Mouse (Mus musculus) adrenal gland, postnatal 10 days (tissue): ENCODE measurements around the gene Trak2. TPM values are rescaled to one million over a fixed set of nuclear protein-coding genes. Genes with fewer than 3 reads are reported as not detected.
"Not testable (repeated sequence)": the region's sequence is repeated elsewhere in the genome, so short reads cannot be mapped to it uniquely, and the experiment has no call there.

ENCODE experiments used
- DNase-seq: peaks from one replicate; pipeline ENCODE4 v3.0.0; 2021; ENCODE audit warnings: mixed read lengths
- long read RNA-seq, 2 experiments: library from polyadenylated mRNA; stranded (forward); transcript quantifications; one replicate each; pipeline ENCODE4 v2.0.0; 2021
- total RNA-seq, 2 experiments: library from RNA; stranded (reverse); gene quantifications; 2 replicates each; pipeline ENCODE4 v1.2.3; 2021

Gene Trak2
- total RNA-seq: 10 to 100 TPM; 38.9 to 54.9 TPM
- long read RNA-seq, experiment 1, full-length matches to known transcripts: 1 of 9 reads
- long read RNA-seq, experiment 1, partial matches to known transcripts: 3 of 9 reads
- long read RNA-seq, experiment 1, other reads (novel, unspliced or antisense): 5 of 9 reads
- long read RNA-seq, experiment 2, full-length matches to known transcripts: 11 of 21 reads
- long read RNA-seq, experiment 2, partial matches to known transcripts: 3 of 21 reads
- long read RNA-seq, experiment 2, other reads (novel, unspliced or antisense): 7 of 21 reads

GRCm38 (mm10) chr1:58973366-58974221 is at the start of gene Trak2, which contains the start of gene Stradb:
Gene Trak2, minus strand, starts transcription at chr1:58973430.
Gene Stradb, plus strand, starts transcription at chr1:58973522.
- DNase-seq: peak; percentile 95

DNA sequence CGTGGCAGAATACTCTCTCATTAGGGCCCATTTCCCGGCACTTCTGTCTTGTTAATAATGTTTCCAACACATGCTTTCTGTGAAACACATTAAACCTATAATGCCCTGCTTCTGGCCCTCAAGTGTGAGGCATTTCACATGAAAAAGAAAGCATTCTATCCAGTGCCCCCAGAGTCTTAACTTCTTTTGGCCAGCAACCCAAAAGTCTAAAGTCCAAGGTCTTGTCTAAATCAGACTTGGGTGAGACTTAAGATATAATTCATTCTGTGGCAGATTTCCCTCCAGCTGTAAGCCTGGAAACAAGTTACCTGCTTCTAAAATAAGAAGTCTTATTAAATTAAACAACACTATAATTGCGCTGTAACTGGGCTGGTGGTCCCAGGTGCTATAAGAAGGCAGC is 48.3 kb upstream of the Trak2 start:
- DNase-seq: no peak

GRCm38 (mm10) chr1:59009250-59009649 is 36.0 kb upstream of the Trak2 start:
- peak; percentile 53 for DNase-seq

- no peak for DNase-seq
These were observed 22.1 kb upstream of the Trak2 start for GRCm38 (mm10) chr1:58995313-58995712.

- no peak for DNase-seq
These were observed 20.5 kb upstream of the Trak2 start for GRCm38 (mm10) chr1:58993723-58994122.

DNA sequence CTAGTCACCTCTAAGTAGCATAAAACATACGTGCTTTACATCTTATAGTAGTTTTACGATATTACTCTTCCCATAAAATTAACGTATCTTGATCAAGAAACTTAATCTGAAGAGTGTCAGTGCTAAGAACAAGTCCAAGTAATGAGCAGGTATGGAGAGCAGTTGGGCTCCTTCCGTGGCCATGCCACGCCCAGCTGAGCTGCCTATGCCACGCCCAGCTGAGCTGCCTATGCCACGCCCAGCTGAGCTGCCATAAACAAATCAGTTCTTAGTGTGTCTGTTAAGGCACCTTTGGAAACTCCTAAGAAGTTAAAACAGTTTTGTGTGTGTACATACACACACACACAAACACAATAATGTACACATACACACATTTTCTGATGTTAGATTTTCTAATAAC is 19.9 kb upstream of the Trak2 start:
- DNase-seq: no peak

GRCm38 (mm10) chr1:58984586-58984985 is 11.4 kb upstream of the Trak2 start:
- DNase-seq: no peak

DNA sequence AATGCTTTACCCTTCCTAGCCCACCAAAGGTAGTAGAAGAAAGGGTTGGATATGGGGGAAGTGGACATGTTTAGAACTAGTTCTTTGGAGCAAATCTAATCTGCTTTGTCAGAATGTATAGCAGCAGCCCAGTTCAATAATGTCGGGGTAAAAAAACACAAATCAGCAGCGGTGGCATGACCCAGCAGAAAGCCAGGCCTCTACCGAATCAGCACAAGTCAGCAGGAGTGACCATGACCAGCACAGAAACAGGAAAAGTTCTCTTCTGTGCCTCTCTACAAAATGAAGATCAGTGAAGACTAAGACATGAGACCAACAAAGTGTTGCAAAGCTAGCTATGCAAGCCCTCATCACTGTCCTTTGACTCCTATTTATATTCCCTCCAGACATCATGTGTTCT is 9.0 kb upstream of the Trak2 start:
- no peak for DNase-seq

- no peak for DNase-seq
These were observed 322 bp downstream of the Trak2 start for GRCm38 (mm10) chr1:58972851-58973365.

- no peak for DNase-seq
These were observed 2.1 kb downstream of the Trak2 start for GRCm38 (mm10) chr1:58971097-58971496.

DNA sequence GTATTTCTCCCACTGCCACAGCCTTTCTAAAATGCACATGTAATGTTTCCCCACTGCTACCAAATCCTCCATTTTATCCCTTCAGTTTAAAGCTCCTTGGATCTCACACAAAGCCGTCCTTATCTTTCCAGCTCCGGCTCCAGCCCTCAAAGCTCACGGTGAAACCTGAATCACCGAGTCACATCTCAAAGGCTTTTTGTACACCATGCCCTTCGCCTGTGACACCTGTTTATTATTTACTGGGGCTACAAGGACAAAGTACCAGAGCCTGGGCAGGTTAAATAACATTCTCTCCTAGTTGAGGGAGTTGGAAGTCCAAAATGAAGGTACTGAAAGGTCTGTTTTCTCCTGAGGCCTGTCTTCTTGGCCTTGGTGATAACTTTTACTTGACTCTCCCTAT is 3.2 kb downstream of the Trak2 start:
- DNase-seq: no peak

- DNase-seq: no peak
These were observed 5.7 kb downstream of the Trak2 start for GRCm38 (mm10) chr1:58967534-58967933.

DNA sequence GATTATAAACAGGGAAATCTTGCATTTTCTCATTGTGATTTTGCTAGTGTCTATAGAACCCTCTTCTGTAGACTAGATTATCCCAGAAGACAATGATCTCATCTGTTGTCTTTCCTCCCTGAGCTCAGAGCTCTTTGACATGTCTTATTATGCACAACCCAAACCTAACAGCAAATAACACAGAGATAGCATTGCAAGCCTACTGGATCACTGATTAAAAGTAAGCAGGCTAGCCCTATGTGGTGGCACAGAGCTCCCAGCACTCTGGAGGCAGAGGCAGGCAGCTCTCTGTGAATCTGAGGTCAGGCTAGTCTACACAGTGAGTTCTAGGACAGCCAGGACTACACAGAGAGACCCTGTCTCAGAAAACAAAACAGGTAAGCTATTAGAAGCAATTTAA is 10.4 kb downstream of the Trak2 start:
- DNase-seq: no peak

DNA sequence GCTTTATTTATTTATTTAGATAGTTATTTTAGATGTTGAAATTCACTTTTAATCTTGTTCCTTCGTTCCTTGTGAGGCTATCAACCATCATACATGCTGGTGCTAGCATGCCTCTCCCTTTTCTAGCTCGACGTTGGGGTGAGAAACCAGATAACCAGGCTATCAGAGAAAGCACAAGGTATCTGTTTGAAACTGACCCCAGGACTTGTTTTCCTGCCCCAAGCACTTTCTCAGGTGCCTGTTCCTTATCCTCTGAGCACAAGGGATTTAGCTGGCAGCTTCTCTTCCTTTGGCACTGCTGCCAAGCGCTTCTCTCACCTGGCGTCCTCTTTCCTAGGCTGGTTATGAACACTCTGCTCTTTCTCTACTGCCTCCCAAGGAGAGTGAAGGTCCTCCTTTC is 10.8 kb downstream of the Trak2 start:
- DNase-seq: no peak

DNA sequence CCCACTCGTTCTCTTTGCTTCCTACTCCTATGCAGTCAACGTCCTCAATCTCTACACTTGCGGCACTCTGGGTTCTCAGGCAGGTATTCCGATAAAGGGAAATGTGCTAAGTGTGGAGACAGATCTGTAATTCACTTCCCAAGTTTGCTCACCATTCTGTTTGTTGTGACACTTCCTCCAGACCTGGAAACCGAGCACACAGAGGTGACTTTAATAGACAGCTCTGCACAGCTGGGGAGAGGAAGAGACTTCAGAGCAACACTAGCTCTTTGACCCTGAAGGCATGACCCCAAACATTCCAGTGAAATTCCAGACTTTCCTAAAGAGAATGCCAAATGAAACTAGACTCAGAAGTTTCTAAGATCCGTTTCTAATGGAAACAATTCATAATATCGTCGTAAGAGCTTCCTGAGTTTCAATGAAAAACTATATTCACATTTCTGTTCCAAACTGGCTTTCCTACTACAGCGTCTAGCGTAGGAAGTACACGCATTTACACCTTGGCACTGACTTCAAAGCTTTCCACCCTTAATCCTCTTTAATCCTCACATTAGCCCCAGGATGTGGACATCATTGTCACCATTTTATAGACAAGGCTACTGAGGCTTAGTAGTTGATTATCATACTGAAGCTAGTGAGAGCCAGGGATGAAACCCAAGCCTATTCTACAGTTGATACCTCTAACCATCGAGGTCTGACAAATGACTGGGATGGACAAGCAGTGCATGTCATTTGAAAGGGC is 11.9 kb downstream of the Trak2 start:
- no peak for DNase-seq

GRCm38 (mm10) chr1:58959682-58960081 is 13.5 kb downstream of the Trak2 start:
- DNase-seq: no peak

DNA sequence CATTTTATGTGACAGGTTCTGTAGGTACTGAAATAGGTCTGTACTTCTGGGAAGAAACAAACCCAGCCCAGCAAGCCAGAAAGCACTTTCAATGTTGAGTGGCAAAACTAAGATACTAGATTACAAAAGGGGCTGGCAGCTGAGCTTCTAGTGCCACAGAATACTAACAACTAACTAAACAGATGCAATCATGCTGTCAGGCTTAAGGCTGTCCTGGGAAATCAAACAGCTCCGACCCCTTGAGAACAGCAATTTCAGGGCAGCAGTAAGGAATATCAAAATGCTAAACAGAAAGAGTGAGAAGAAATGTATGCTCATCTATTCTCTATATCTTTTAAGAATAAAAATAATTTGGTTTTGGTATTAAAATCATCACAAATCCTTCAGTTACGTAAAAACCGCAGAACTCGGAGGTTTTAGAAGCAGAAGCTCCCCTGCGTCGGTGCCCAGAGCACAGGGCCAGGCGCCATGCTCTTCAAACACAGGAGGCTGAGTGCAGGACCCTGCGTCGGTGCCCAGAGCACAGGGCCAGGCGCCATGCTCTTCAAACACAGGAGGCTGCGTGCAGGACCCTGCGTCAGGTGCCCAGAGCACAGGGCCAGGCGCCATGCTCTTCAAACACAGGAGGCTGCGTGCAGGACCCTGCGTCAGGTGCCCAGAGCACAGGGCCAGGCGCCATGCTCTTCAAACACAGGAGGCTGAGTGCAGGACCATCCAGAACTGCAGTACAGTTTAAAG is 14.3 kb downstream of the Trak2 start:
- DNase-seq: not testable (repeated sequence)

GRCm38 (mm10) chr1:58957931-58958330 is 15.3 kb downstream of the Trak2 start:
- peak; percentile 68 for DNase-seq

- DNase-seq: no peak
These were observed 17.0 kb downstream of the Trak2 start for GRCm38 (mm10) chr1:58956229-58956628.

DNA sequence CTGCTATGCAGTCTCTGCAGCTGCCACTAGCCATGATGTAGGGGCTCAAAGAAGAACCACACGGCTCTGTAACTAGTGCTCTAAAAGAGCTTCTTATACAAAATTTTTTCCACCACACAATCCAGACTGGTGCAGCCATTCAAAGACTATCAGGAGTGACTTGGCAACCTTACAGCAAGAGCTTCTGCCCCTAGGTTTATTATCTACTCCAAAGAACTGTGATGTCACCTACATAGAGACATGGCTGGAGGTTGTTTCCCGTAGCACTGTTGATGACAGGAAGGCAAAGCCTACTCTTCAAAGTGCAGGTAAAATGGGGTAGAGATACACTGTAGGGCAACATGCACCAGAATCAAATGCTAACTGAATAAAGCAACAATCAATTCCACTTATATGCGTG is 17.5 kb downstream of the Trak2 start:
- DNase-seq: peak; percentile 0

DNA sequence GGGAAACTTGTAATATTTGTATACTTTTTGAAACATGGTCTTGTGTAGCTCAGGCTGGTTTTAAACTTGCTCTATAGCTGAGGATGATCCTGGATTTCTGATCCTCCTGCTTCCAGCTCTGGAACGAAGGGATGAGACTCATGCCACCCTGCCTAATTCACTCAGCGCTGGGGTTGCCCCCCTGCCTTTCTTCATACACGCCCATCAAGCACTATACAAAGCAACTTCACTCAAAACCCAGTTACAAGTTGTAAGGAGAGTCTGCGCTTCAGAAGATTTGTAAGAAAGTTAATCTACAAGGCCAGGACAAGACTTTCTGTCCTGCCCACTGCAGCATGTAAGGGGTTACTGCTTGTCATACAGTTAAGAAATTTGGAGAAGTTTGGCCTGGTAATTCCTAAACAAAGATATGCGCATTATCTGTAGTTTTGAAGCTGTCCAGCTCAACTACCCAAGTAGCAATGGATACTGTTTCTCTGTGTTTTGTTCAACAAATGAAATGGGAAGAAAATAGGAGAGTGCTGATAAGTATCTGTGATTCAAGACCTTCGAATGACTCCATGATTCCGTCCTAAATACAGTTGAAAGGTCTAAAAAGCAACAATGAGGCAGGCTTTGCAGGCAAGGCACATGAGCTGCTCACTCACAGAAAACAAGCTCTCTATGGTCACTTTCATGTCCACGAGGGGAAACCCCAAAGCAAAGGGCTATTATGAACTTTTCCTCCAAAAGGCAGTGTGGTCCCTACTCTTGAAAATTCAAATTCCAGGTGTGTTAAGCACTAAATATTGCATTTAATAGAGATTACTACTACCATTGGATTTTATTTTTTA is 18.4 kb downstream of the Trak2 start:
- DNase-seq: peak; percentile 0
